Mouse (Mus musculus): ENCODE measurements around the gene Prkcd. TPM values are rescaled to one million over a fixed set of nuclear protein-coding genes. Genes with fewer than 3 reads are reported as not detected.
A peak's percentile ranks its signal among the peaks of the same experiment; 100 is the strongest.

Prkcd gene
- polyA plus RNA-seq, 1 experiment from 2014 or later, result 34.6 TPM

GRCm38 (mm10) chr14:30548965-30549776, 76.8 kb downstream of the Prkcd start:
- Histone ChIP-seq H3K27ac (ENCODE audit: low read length) (peak overlapping the region; percentile 93), H3K4me1 (replicated peaks; ENCODE audit: control insufficient read depth, insufficient read depth, low read length) (peaks cover 33% of the 10 kb centered on the region), H3K4me3 (replicated peaks; ENCODE audit: low read length) (peak overlapping the region; percentile 89), H3K36me3 (ENCODE audit: control insufficient read depth, insufficient read depth) (no peaks in the 10 kb centered on the region), H3K4me2 (ENCODE audit: low read length) (peak overlapping the region; percentile 82), H3K27me3 (replicated peaks; ENCODE audit: control insufficient read depth, insufficient read depth, low read length) (no peaks in the 10 kb centered on the region), H3K9ac (replicated peaks; ENCODE audit: low read depth, low read length) (peak overlapping the region; percentile 95), H3K9me3 (ENCODE audit: control insufficient read depth, low read length) (no peaks in the 10 kb centered on the region)
- WGBS, result under 1% methylated on average over 69 of the region's 69 CpGs
- peak; percentile 91 for ATAC-seq

DNA sequence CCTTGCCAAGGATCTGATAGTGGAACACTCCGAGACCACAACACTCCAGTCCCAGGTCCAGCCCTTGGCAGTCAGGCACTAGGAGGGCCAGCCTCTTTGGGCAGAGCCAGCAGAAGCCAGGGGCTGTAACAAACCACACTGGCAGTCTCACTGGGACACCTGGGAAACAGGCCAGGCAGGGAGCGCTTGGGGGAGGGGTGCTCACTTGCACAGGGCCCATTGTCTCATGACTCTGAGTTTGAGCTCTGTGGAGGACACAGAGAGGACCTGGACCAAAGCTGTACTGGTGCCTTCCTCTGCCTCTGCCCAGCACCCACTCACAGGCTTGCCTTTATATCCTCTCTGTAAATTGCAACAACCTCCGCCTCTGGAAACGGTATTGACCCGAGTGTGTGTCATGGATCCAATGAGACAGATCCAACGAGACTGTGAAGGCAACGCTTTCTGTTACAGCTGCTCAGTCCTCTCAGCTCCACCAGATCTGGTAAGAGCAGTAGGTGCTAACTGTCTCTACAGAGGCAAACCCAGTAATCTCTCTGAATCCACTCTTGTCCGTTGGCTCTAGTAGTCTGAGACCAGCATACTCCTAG, 77.8 kb downstream of the Prkcd start, which contains the start of gene Tkt:
Gene Tkt, plus strand, starts transcription at position 229 of the 590 bp plus-strand sequence.
- Histone ChIP-seq H3K4me1 (replicated peaks; ENCODE audit: control insufficient read depth, insufficient read depth, low read length) (peaks cover 32% of the 10 kb centered on the region), H3K27ac (ENCODE audit: low read length) (peak within 1 kb of the TSS; percentile 93), H3K9ac (replicated peaks; ENCODE audit: low read depth, low read length) (peak within 1 kb of the TSS; percentile 95), H3K4me2 (ENCODE audit: low read length) (peak within 1 kb of the TSS; percentile 82), H3K9me3 (ENCODE audit: control insufficient read depth, low read length) (no peaks in the 10 kb centered on the region), H3K4me3 (replicated peaks; ENCODE audit: low read length) (peak within 1 kb of the TSS; percentile 89), H3K27me3 (replicated peaks; ENCODE audit: control insufficient read depth, insufficient read depth, low read length) (no peaks in the 10 kb centered on the region), H3K36me3 (ENCODE audit: control insufficient read depth, insufficient read depth) (no peaks in the 10 kb centered on the region)
- 20% methylated on average over 8 of the region's 8 CpGs for WGBS
- peak; percentile 19 for ATAC-seq

Small RNA genes within 50 kb of the gene (microRNA-seq; reads per million reads assigned to microRNA genes)
- gene Mir3076, result 4.4 reads per million, percentile 19 among the genes with 10 or more reads in this experiment

Other genes starting within 250 kb of the Prkcd start
- 18.8 and 23.1 TPM in 2 replicates for gene Dcp1a, start 146.7 kb downstream of the Prkcd start, polyA plus RNA-seq (2015; fragmentation: Nextera tagmentation; extraction: Ambion mirVana)
- 6.2 and 9.5 TPM in 2 replicates for gene Cacna1d, start 134.8 kb downstream of the Prkcd start, polyA plus RNA-seq (2015; fragmentation: Nextera tagmentation; extraction: Ambion mirVana)
- gene Tkt, start 77.9 kb downstream of the Prkcd start, polyA plus RNA-seq (2015; fragmentation: Nextera tagmentation; extraction: Ambion mirVana), result 334 and 346 TPM in 2 replicates
- gene Rft1, start 28.1 kb upstream of the Prkcd start, polyA plus RNA-seq (2015; fragmentation: Nextera tagmentation; extraction: Ambion mirVana), result 7.2 and 8.5 TPM in 2 replicates
- 19.9 and 21.9 TPM in 2 replicates for gene Sfmbt1, start 88.6 kb upstream of the Prkcd start, polyA plus RNA-seq (2015; fragmentation: Nextera tagmentation; extraction: Ambion mirVana)
- 18.3 and 21.6 TPM in 2 replicates for gene Tmem110, start 199.4 kb upstream of the Prkcd start, polyA plus RNA-seq (2015; fragmentation: Nextera tagmentation; extraction: Ambion mirVana)

Measured in forebrain, embryonic 16.5 days (tissue).